Mouse (Mus musculus) intestine, embryonic 14.5 days (tissue): ENCODE measurements at regions not wholly inside any gene's neighbourhood (a gene's known extent, or its start where the extent isn't known, plus 50 kb on each side); places are given as distances from the start of the nearest gene placed in this dataset.
A peak's percentile ranks its signal among the peaks of the same experiment; 100 is the strongest.

Experiments used
- ATAC-seq: fragments of 200-750 bp; cut with Nextera tagmentation; replicated peaks from 2 replicates; pipeline ENCODE4 v1.8.0; 2017; ENCODE audit warnings: low read depth, moderate number of reproducible peaks, moderate TSS enrichment, moderate library complexity; ENCODE audit not compliant: low FRiP score, low TSS enrichment
- DNase-seq: peaks from one replicate; pipeline ENCODE4 v3.0.0-alpha.2; 2018; ENCODE audit warnings: low spot score
- H3K27ac ChIP-seq: fragments of 300-500 bp; sonication (generic); 2 replicates; pipeline ENCODE4 v1.5.1; 2014; ENCODE audit warnings: low read depth, mild to moderate bottlenecking, control low read depth
- H3K27me3 ChIP-seq: fragments of 300-500 bp; sonication (generic); replicated peaks from 2 replicates; pipeline ENCODE4 v1.6.1; 2014; ENCODE audit warnings: low read length, control low read depth; ENCODE audit not compliant: control insufficient read depth, insufficient read depth
- H3K36me3 ChIP-seq: fragments of 300-500 bp; sonication (generic); 2 replicates; pipeline ENCODE4 v1.6.1; 2014; ENCODE audit warnings: low read length, control low read depth; ENCODE audit not compliant: control insufficient read depth, insufficient read depth
- H3K4me1 ChIP-seq: fragments of 300-500 bp; sonication (generic); replicated peaks from 2 replicates; pipeline ENCODE4 v1.6.1; 2014; ENCODE audit warnings: low read length, control low read depth, mixed read lengths; ENCODE audit not compliant: control insufficient read depth, insufficient read depth
- H3K4me2 ChIP-seq: fragments of 300-500 bp; sonication (generic); 2 replicates; pipeline ENCODE4 v1.6.1; 2014; ENCODE audit warnings: low read length
- H3K4me3 ChIP-seq: fragments of 300-500 bp; sonication (generic); 2 replicates; pipeline ENCODE4 v1.5.1; 2014; ENCODE audit warnings: low read depth, low read length, control low read depth, mixed read lengths
- H3K9ac ChIP-seq: fragments of 300-500 bp; sonication (generic); 2 replicates; pipeline ENCODE4 v1.6.1; 2014; ENCODE audit warnings: mild to moderate bottlenecking, low read length
- H3K9me3 ChIP-seq: fragments of 300-500 bp; sonication (generic); 2 replicates; pipeline ENCODE4 v1.6.1; 2016; ENCODE audit warnings: low read length, control low read depth; ENCODE audit not compliant: control insufficient read depth
- WGBS: fragments of 180-500 bp; shearing (Covaris S2); extraction: QIAGEN DNeasy Blood & Tissue Kit; methylation state at CpG from one replicate; pipeline ENCODE4 v1.1.7; 2014; 5-methylcytosine and 5-hydroxymethylcytosine counted together

DNA sequence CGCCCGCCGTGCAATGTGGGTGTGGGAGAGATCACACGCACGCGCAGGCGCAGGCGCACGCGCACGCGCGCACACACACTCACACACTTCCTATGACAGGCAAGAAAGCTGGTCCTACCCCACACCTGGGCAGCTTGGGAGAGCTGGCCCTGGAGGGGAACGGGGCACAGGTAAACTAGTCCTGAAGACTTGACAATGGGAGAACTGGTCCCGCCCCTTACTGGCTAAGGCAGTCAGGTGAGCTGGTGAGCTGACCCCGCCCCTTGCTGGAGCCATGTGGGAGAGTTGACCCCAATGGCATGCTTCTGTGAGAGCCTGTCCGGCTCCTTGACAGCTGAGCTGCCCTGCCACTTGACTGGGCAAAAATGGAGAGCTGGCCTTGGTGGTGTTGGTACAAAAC lies 159.5 kb upstream of the Arg1 start:
- H3K4me1 ChIP-seq: no peaks in the 10 kb centered on the region
- H3K9me3 ChIP-seq: no peaks in the 10 kb centered on the region
- H3K27ac ChIP-seq: no peak overlapping the region
- DNase-seq: no peak
- H3K4me3 ChIP-seq: no peak overlapping the region
- no peak overlapping the region for H3K9ac ChIP-seq
- no peaks in the 10 kb centered on the region for H3K36me3 ChIP-seq
- H3K4me2 ChIP-seq: no peak overlapping the region
- no peak for ATAC-seq
- H3K27me3 ChIP-seq: no peaks in the 10 kb centered on the region
- WGBS: 94% methylated on average over 17 of the region's 17 CpGs

DNA sequence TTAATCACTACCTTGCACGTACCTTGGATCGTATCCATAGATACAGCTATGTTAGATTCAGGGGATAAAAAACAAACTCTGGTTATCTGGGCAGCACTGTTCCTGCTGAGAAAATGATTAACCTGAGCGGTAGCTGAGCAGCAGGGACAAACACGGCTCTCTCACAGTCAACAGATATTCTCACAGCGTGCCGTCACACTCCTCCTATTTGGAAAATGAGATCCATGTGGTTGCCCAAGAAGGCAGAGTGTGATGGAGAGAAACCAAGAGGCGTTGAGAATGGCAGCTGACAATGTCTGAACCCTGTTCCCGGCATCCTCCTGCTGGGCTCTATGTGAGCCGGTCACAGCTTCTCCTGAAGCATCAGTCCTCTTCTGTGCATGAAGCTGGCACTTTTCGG lies 155.6 kb upstream of the Arg1 start:
- WGBS: 69% methylated on average over 10 of the region's 10 CpGs
- no peaks in the 10 kb centered on the region for H3K36me3 ChIP-seq
- H3K27me3 ChIP-seq: no peaks in the 10 kb centered on the region
- no peaks in the 10 kb centered on the region for H3K9me3 ChIP-seq
- no peak overlapping the region for H3K9ac ChIP-seq
- H3K4me3 ChIP-seq: no peak overlapping the region
- H3K4me1 ChIP-seq: no peaks in the 10 kb centered on the region
- H3K4me2 ChIP-seq: no peak overlapping the region
- peak overlapping the region; percentile 43; the same call in 1 of the 2 replicates for H3K27ac ChIP-seq
- 0 out of 2 replicates have a peak, but pooled peaks have one; percentile 32 for ATAC-seq
- DNase-seq: no peak

DNA sequence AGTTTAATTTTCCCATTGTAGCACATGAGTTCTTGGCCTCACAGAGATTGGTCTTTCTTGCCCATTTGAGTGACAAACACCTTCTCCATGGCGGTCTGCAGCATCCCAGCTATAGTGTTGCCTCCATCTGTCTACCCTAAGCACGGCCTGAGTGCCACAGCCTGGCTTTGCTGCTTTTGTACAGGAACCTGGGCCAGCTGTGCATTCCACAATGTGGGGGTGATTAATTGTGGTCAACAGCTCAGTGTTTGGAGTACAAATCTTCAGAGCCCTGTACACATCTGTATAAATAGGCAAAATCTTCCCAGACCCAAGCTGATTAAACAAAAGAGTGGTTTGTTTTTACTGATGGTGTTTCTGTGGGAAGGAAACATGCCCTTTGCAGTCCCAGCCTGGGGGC lies 145.3 kb upstream of the Arg1 start:
- no peak overlapping the region for H3K4me3 ChIP-seq
- H3K27ac ChIP-seq: no peak overlapping the region
- no peak for ATAC-seq
- 43% methylated on average over 2 of the region's 2 CpGs for WGBS
- no peak for DNase-seq
- no peaks in the 10 kb centered on the region for H3K27me3 ChIP-seq
- no peaks in the 10 kb centered on the region for H3K36me3 ChIP-seq
- H3K9me3 ChIP-seq: 0 out of 2 replicates have a peak, but pooled peaks cover 5% of the 10 kb centered on the region
- H3K9ac ChIP-seq: no peak overlapping the region
- peaks cover 11% of the 10 kb centered on the region for H3K4me1 ChIP-seq
- no peak overlapping the region for H3K4me2 ChIP-seq

DNA sequence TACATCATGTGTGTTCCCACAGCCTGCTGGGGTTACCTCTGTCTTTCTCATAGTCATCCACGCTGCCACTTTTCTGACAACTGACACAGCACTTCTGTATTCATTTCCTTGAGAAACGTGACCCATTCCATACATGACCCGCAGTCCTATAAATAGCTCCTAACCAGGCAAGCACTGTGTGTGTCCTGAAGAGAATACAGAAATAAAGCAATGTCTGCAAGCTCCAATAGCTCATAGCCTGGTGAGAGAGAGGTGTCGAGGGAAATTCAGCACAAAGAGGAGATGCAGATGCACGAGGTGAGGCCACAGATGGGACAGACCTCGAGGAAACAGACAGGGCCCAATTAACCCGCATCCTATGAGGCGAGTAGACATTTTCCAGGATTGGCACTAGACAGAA lies 141.0 kb upstream of the Arg1 start:
- peaks cover 11% of the 10 kb centered on the region for H3K4me1 ChIP-seq
- ATAC-seq (no peak), DNase-seq (no peak)
- WGBS: 48% methylated on average over 8 of the region's 8 CpGs
- H3K27ac ChIP-seq: no peak overlapping the region
- H3K9ac ChIP-seq: no peak overlapping the region
- 0 out of 2 replicates have a peak, but pooled peaks cover 5% of the 10 kb centered on the region for H3K9me3 ChIP-seq
- no peaks in the 10 kb centered on the region for H3K36me3 ChIP-seq
- no peaks in the 10 kb centered on the region for H3K27me3 ChIP-seq
- no peak overlapping the region for H3K4me3 ChIP-seq
- no peak overlapping the region for H3K4me2 ChIP-seq

DNA sequence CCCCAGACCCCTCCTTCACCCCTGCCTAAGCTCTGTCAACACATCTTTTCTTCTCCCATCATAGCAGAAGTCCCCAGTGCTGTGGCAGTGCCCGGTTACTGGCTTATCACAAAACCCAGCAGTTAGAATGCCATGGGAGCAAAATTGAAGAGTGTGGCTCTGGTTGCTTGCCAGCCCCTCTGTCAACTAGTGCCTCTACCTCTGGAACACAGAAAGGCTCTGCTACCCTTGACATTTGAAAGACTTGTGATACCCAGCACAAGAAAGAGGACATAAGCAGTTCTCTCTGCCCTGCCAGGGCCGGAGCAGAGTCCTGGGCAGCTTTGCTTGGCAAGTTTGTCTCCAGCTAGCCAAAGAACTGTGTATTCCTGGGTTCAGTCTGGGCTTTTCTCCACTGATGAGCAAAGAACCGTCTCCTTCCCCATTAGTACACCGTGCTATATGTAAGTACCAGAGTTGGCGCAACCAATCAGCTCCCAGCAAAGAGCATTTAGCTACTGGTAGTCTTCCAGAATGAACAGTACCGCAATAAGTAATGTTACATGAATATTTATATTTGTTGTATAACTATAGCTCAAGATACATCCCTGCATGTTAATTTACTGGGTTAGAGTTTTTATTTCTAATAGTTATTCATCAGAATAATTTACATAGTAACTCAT lies 137.5 kb upstream of the Arg1 start:
- H3K4me2 ChIP-seq: no peak overlapping the region
- H3K4me3 ChIP-seq: no peak overlapping the region
- H3K27me3 ChIP-seq: no peaks in the 10 kb centered on the region
- no peak overlapping the region for H3K9ac ChIP-seq
- H3K36me3 ChIP-seq: no peaks in the 10 kb centered on the region
- H3K27ac ChIP-seq: no peak overlapping the region
- 85% methylated on average over 6 of the region's 6 CpGs for WGBS
- ATAC-seq (no peak), DNase-seq (no peak)
- peaks cover 12% of the 10 kb centered on the region for H3K4me1 ChIP-seq
- 0 out of 2 replicates have a peak, but pooled peaks cover 3% of the 10 kb centered on the region for H3K9me3 ChIP-seq

DNA sequence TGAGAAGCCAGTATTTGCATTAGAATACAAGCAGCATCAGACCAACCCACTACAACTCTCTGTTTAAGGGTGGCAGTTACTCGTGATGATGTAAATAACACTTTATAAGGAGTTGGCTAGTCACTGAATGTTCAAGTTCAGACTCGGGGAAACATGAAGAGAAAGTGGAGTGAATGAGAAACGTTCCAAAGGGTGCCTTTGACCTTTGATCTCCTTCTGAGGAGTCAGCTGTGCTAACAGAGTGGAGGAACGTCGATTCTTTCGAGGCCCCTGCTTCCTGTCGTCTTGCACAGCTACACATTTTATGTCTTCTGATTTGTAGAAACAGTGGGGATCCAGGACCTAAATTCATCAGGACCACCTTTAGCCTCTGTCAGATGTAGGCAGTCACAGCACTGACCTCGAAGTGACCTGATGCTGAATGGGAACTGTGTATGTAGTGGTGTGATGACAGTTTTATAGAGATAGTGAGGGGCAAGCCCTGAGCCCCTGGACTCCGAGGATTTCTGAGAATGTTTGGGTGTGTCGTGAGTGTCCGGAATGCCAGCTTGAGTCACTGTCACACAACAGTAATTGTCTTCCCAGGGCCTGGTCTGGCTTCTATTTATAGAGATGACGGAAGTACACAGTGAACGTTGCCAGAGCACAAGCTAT lies 134.2 kb upstream of the Arg1 start:
- no peak overlapping the region for H3K4me3 ChIP-seq
- H3K4me2 ChIP-seq: no peak overlapping the region
- H3K9ac ChIP-seq: no peak overlapping the region
- DNase-seq (peak; percentile 57), ATAC-seq (no peak; the same call in 1 of the 2 replicates)
- no peaks in the 10 kb centered on the region for H3K36me3 ChIP-seq
- H3K27ac ChIP-seq: no peak overlapping the region
- WGBS: 17% methylated on average over 13 of the region's 13 CpGs
- H3K4me1 ChIP-seq: peaks cover 8% of the 10 kb centered on the region
- H3K9me3 ChIP-seq: no peaks in the 10 kb centered on the region
- H3K27me3 ChIP-seq: no peaks in the 10 kb centered on the region

DNA sequence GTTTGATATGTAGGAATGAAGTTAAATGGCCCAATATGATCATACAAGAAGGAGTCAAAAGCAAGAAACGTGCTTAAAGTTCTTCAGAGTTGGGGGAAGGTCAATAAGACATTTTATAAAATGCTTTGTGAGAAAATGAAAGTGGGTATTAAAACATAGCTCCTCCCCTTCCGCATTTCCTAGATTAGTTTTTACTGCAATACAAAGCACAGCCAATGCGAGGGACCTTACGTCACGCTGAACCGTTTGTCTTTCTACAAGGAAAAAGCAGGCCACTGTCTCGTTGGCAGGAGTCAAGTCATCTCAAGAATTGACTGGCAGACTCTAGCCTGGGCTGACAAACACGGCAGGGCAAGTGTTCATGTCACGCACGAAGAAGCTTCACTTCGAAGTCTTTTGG lies 131.4 kb upstream of the Arg1 start:
- DNase-seq: no peak

DNA sequence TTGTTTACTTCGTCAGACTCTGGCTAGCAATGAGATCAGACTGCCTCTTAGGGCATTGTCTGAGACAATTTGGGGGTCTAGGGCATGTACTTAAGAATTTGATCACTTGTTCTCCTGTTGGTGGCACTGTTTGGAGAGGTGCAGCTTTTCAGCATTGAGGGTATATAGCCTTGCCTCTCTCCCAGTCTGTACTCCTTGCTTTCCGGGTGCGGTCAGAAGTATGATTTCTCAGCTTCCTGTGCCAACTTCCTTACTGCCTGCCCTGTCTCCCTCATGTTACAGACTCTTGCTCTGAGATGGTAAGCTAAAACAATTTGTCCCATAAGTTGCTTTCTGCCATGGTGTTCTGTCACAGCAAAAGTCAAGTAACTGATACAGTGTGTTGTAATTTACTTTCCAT lies 124.7 kb upstream of the Arg1 start:
- H3K4me2 ChIP-seq: no peak overlapping the region
- WGBS: 64% methylated on average over 3 of the region's 3 CpGs
- H3K9ac ChIP-seq: no peak overlapping the region
- H3K27ac ChIP-seq: no peak overlapping the region
- no peaks in the 10 kb centered on the region for H3K4me1 ChIP-seq
- no peaks in the 10 kb centered on the region for H3K36me3 ChIP-seq
- H3K4me3 ChIP-seq: no peak overlapping the region
- no peaks in the 10 kb centered on the region for H3K27me3 ChIP-seq
- no peaks in the 10 kb centered on the region for H3K9me3 ChIP-seq
- DNase-seq: no peak
- no peak for ATAC-seq

More for the DNA sequence above, 131.4 kb upstream of the Arg1 start:
- Histone ChIP-seq H3K4me3 (no peak overlapping the region), H3K4me2 (no peak overlapping the region), H3K36me3 (no peaks in the 10 kb centered on the region), H3K27me3 (no peaks in the 10 kb centered on the region), H3K4me1 (peaks cover 8% of the 10 kb centered on the region), H3K9me3 (no peaks in the 10 kb centered on the region), H3K27ac (no peak overlapping the region), H3K9ac (no peak overlapping the region)
- 82% methylated on average over 11 of the region's 11 CpGs for WGBS
- no peak for ATAC-seq

DNA sequence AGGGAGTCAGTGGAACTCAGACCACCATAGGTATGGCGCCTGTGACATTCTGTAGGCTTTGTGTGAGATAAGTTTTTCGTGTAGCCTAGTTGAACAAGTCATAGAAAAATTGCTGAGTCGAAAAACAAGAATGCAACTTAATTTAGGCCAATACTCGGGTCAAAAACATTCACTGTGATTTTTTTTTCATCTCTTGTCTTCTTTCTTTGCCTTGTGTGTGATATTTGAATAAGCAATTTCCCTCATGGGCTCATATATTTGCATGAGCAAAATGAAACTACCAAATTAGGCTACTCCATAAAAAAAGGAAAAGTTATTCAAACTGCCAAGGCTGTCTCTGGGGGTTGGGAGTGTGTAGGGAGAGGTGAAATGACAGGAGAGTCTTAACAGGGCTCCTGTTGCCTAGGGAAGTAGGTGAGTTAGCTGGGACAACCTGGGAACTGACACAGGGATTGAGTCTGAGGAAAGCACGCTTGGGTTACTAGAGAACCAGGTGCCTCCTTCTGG lies 124.1 kb upstream of the Arg1 start:
- no peaks in the 10 kb centered on the region for H3K27me3 ChIP-seq
- ATAC-seq (no peak), DNase-seq (no peak)
- H3K4me2 ChIP-seq: no peak overlapping the region
- 79% methylated on average over 5 of the region's 5 CpGs for WGBS
- H3K4me3 ChIP-seq: no peak overlapping the region
- H3K36me3 ChIP-seq: no peaks in the 10 kb centered on the region
- no peak overlapping the region for H3K9ac ChIP-seq
- no peak overlapping the region for H3K27ac ChIP-seq
- H3K9me3 ChIP-seq: no peaks in the 10 kb centered on the region
- H3K4me1 ChIP-seq: no peaks in the 10 kb centered on the region
